Mouse (Mus musculus): ENCODE measurements around the gene Trpc7. TPM values are rescaled to one million over a fixed set of nuclear protein-coding genes. Genes with fewer than 3 reads are reported as not detected.

The Trpc7 gene
- polyA plus RNA-seq, 1 experiment from 2014 or later = 0.05 TPM

GRCm38 (mm10) chr13:56781697-56782096 lies 114.1 kb downstream of the Trpc7 start:
- ATAC-seq (ENCODE audit: low FRiP score, low read depth) = no peak
- Histone ChIP-seq H3K36me3 (no peaks in the 10 kb centered on the region), H3K9me3 (peaks cover 3% of the 10 kb centered on the region; the same call in 1 of the 2 replicates), H3K4me1 (no peaks in the 10 kb centered on the region), H3K27me3 (no peaks in the 10 kb centered on the region), H3K4me3 (no peak overlapping the region), H3K9ac (no peak overlapping the region), H3K4me2 (replicated peaks) (no peak overlapping the region), H3K27ac (no peak overlapping the region)
- 79% methylated on average over 3 of the region's 3 CpGs for WGBS

- Histone ChIP-seq H3K9ac (no peak overlapping the region), H3K27ac (no peak overlapping the region), H3K27me3 (no peaks in the 10 kb centered on the region), H3K4me2 (replicated peaks) (no peak overlapping the region), H3K9me3 (peaks cover 3% of the 10 kb centered on the region; the same call in 1 of the 2 replicates), H3K4me3 (no peak overlapping the region), H3K36me3 (no peaks in the 10 kb centered on the region), H3K4me1 (no peaks in the 10 kb centered on the region)
- ATAC-seq (ENCODE audit: low FRiP score, low read depth) = no peak
- 68% methylated on average over 13 of the region's 13 CpGs for WGBS
Observed at GRCm38 (mm10) chr13:56780746-56781469, 114.9 kb downstream of the Trpc7 start.

- WGBS = 21% methylated on average over 5 of the region's 5 CpGs
- Histone ChIP-seq H3K27me3 (no peaks in the 10 kb centered on the region), H3K27ac (no peak overlapping the region)
Observed at GRCm38 (mm10) chr13:56774304-56774703, 121.5 kb downstream of the Trpc7 start.

GRCm38 (mm10) chr13:56773262-56773870 lies 122.4 kb downstream of the Trpc7 start:
- 49% methylated on average over 14 of the region's 14 CpGs for WGBS
- Histone ChIP-seq H3K27me3 (no peaks in the 10 kb centered on the region), H3K9ac (no peak overlapping the region), H3K27ac (no peak overlapping the region), H3K4me1 (peaks cover 22% of the 10 kb centered on the region; the same call in 1 of the 2 replicates), H3K36me3 (no peaks in the 10 kb centered on the region), H3K4me3 (no peak overlapping the region), H3K4me2 (replicated peaks) (no peak overlapping the region), H3K9me3 (no peaks in the 10 kb centered on the region)
- ATAC-seq (ENCODE audit: low FRiP score, low read depth) = no peak

More at GRCm38 (mm10) chr13:56774304-56774703, 121.5 kb downstream of the Trpc7 start:
- peaks cover 22% of the 10 kb centered on the region; the same call in 1 of the 2 replicates for H3K4me1 ChIP-seq
- H3K9ac ChIP-seq = no peak overlapping the region
- no peaks in the 10 kb centered on the region for H3K9me3 ChIP-seq
- no peak for ATAC-seq (ENCODE audit: low FRiP score, low read depth)
- no peak overlapping the region for H3K4me3 ChIP-seq
- H3K36me3 ChIP-seq = no peaks in the 10 kb centered on the region
- H3K4me2 ChIP-seq (replicated peaks) = no peak overlapping the region

- peaks cover 22% of the 10 kb centered on the region; the same call in 1 of the 2 replicates for H3K4me1 ChIP-seq
- 56% methylated on average over 3 of the region's 3 CpGs for WGBS
- no peak for ATAC-seq (ENCODE audit: low FRiP score, low read depth)
Observed at GRCm38 (mm10) chr13:56772592-56772991, 123.2 kb downstream of the Trpc7 start.

GRCm38 (mm10) chr13:56770786-56771185 lies 125.0 kb downstream of the Trpc7 start:
- WGBS = 66% methylated on average over 5 of the region's 5 CpGs
- no peak for ATAC-seq (ENCODE audit: low FRiP score, low read depth)
- peaks cover 33% of the 10 kb centered on the region for H3K4me1 ChIP-seq

More at GRCm38 (mm10) chr13:56772592-56772991, 123.2 kb downstream of the Trpc7 start:
- no peak overlapping the region for H3K9ac ChIP-seq
- no peak overlapping the region for H3K4me3 ChIP-seq
- H3K27me3 ChIP-seq = no peaks in the 10 kb centered on the region
- no peak overlapping the region for H3K27ac ChIP-seq
- H3K9me3 ChIP-seq = no peaks in the 10 kb centered on the region
- H3K36me3 ChIP-seq = no peaks in the 10 kb centered on the region
- no peak overlapping the region for H3K4me2 ChIP-seq (replicated peaks)

GRCm38 (mm10) chr13:56770136-56770578 lies 125.6 kb downstream of the Trpc7 start:
- peaks cover 39% of the 10 kb centered on the region for H3K4me1 ChIP-seq
- H3K36me3 ChIP-seq = no peaks in the 10 kb centered on the region
- no peak overlapping the region for H3K9ac ChIP-seq
- 58% methylated on average over 1 of the region's 1 CpGs for WGBS
- no peak overlapping the region for H3K27ac ChIP-seq
- no peaks in the 10 kb centered on the region for H3K27me3 ChIP-seq
- ATAC-seq (ENCODE audit: low FRiP score, low read depth) = no peak
- no peak overlapping the region for H3K4me3 ChIP-seq
- H3K4me2 ChIP-seq (replicated peaks) = no peak overlapping the region
- no peaks in the 10 kb centered on the region for H3K9me3 ChIP-seq

More at GRCm38 (mm10) chr13:56770786-56771185, 125.0 kb downstream of the Trpc7 start:
- Histone ChIP-seq H3K4me3 (no peak overlapping the region), H3K27me3 (no peaks in the 10 kb centered on the region), H3K9me3 (no peaks in the 10 kb centered on the region), H3K36me3 (no peaks in the 10 kb centered on the region), H3K4me2 (replicated peaks) (no peak overlapping the region), H3K27ac (no peak overlapping the region), H3K9ac (no peak overlapping the region)

GRCm38 (mm10) chr13:56769431-56769830 lies 126.4 kb downstream of the Trpc7 start:
- no peaks in the 10 kb centered on the region for H3K9me3 ChIP-seq
- 0 out of 2 replicates have a peak overlapping the region, but pooled peaks have one; percentile 4 for H3K9ac ChIP-seq
- no peak overlapping the region for H3K4me2 ChIP-seq (replicated peaks)
- 23% methylated on average over 3 of the region's 4 CpGs for WGBS
- H3K36me3 ChIP-seq = no peaks in the 10 kb centered on the region
- no peak overlapping the region for H3K27ac ChIP-seq
- no peak overlapping the region for H3K4me3 ChIP-seq
- no peaks in the 10 kb centered on the region for H3K27me3 ChIP-seq
- ATAC-seq (ENCODE audit: low FRiP score, low read depth) = no peak
- H3K4me1 ChIP-seq = peaks cover 35% of the 10 kb centered on the region

GRCm38 (mm10) chr13:56766211-56766610 lies 129.6 kb downstream of the Trpc7 start:
- WGBS = 17% methylated on average over 5 of the region's 5 CpGs
- Histone ChIP-seq H3K36me3 (no peaks in the 10 kb centered on the region), H3K27me3 (peaks cover 24% of the 10 kb centered on the region), H3K4me1 (peaks cover 32% of the 10 kb centered on the region), H3K9ac (no peak overlapping the region), H3K9me3 (no peaks in the 10 kb centered on the region), H3K4me2 (replicated peaks) (no peak overlapping the region), H3K4me3 (no peak overlapping the region), H3K27ac (no peak overlapping the region)
- ATAC-seq (ENCODE audit: low FRiP score, low read depth) = no peak

- H3K4me1 ChIP-seq = peaks cover 32% of the 10 kb centered on the region
- peaks cover 27% of the 10 kb centered on the region for H3K27me3 ChIP-seq
- H3K9me3 ChIP-seq = no peaks in the 10 kb centered on the region
- peak overlapping the region; percentile 34 for H3K4me2 ChIP-seq (replicated peaks)
- no peak for ATAC-seq (ENCODE audit: low FRiP score, low read depth)
- 44% methylated on average over 25 of the region's 25 CpGs for WGBS
- H3K9ac ChIP-seq = no peak overlapping the region
- H3K36me3 ChIP-seq = no peaks in the 10 kb centered on the region
- no peak overlapping the region for H3K27ac ChIP-seq
- H3K4me3 ChIP-seq = no peak overlapping the region
Observed at GRCm38 (mm10) chr13:56765284-56766032, 130.3 kb downstream of the Trpc7 start.

- WGBS = 34% methylated on average over 13 of the region's 13 CpGs
- no peak for ATAC-seq (ENCODE audit: low FRiP score, low read depth)
- no peak overlapping the region for H3K4me3 ChIP-seq
Observed at GRCm38 (mm10) chr13:56762446-56763229, 133.2 kb downstream of the Trpc7 start.

More at GRCm38 (mm10) chr13:56762446-56763229, 133.2 kb downstream of the Trpc7 start:
- Histone ChIP-seq H3K27me3 (peaks cover 29% of the 10 kb centered on the region), H3K4me1 (peaks cover 28% of the 10 kb centered on the region), H3K9ac (no peak overlapping the region), H3K36me3 (no peaks in the 10 kb centered on the region), H3K27ac (no peak overlapping the region), H3K9me3 (no peaks in the 10 kb centered on the region), H3K4me2 (replicated peaks) (no peak overlapping the region)

Measured in limb, embryonic 13.5 days (tissue).